In genomic region chr2:93199531-93199974, GRCm38 (mm10) we compare ENCODE assay signal across 8 mouse cellular contexts. TPM values are rescaled to one million over a fixed set of nuclear protein-coding genes. Genes with fewer than 3 reads are reported as not detected.
DNase-seq lines count a peak whose midpoint lies in the region; ATAC-seq lines count a peak whose summit lies in the region.

No protein-coding gene starts in this region.

- H3K36me3 ChIP-seq in intestine, embryonic 14.5 days (ENCODE audit: control insufficient read depth, insufficient read depth, low read length), result peaks cover 20% of the 10 kb centered on the region
- H3K36me3 ChIP-seq in liver, embryonic 13.5 days, result no peaks in the 10 kb centered on the region

- peak; percentile 74 for ATAC-seq in granulocyte monocyte progenitor cell, adult 5-6 weeks (replicated peaks; ENCODE audit: poor library complexity, severe bottlenecking)
- peak; percentile 8; the same call in 1 of the 2 replicates for ATAC-seq in intestine, embryonic 14.5 days (replicated peaks; ENCODE audit: low FRiP score, low TSS enrichment, low read depth)
- ATAC-seq in liver, embryonic 13.5 days (ENCODE audit: low read depth), result peak; percentile 25

- no peaks in the 10 kb centered on the region for H3K4me1 ChIP-seq in intestine, embryonic 14.5 days (replicated peaks; ENCODE audit: control insufficient read depth, insufficient read depth, low read length)
- H3K4me1 ChIP-seq in liver, embryonic 13.5 days (replicated peaks), result peaks cover 4% of the 10 kb centered on the region; the same call in 1 of the 2 replicates

- no peak overlapping the region for H3K4me2 ChIP-seq in intestine, embryonic 14.5 days (ENCODE audit: low read length)
- H3K4me2 ChIP-seq in liver, embryonic 13.5 days, result no peak overlapping the region

- DNase-seq in CD4-positive helper T cell, adult 2 months (ENCODE audit: low read depth, low spot score), result peak; percentile 63
- peak; percentile 66 for DNase-seq in NIH3T3 (ENCODE audit: low read depth)
- DNase-seq in cerebellum, postnatal 14 days, result peak; percentile 77 to 79
- peak; percentile 80 for DNase-seq in intestine, embryonic 14.5 days (ENCODE audit: low spot score)
- DNase-seq in liver, embryonic 13.5 days, result peak; percentile 24
- peak; percentile 78 for DNase-seq in neural tube, embryonic 10.5 days (ENCODE audit: extremely low spot score, low spot score)
- peak; percentile 42 for DNase-seq in yolk sac, embryonic 10.5 days (ENCODE audit: low spot score)

- no peak overlapping the region for H3K27ac ChIP-seq in intestine, embryonic 14.5 days (ENCODE audit: low read depth)
- H3K27ac ChIP-seq in liver, embryonic 13.5 days, result no peak overlapping the region

- no peak overlapping the region for H3K9ac ChIP-seq in intestine, embryonic 14.5 days (ENCODE audit: low read length)
- H3K9ac ChIP-seq in liver, embryonic 13.5 days, result no peak overlapping the region

- H3K9me3 ChIP-seq in intestine, embryonic 14.5 days (ENCODE audit: control insufficient read depth, low read length), result no peaks in the 10 kb centered on the region
- H3K9me3 ChIP-seq in liver, embryonic 13.5 days (replicated peaks), result no peaks in the 10 kb centered on the region

- 48% methylated on average over 13 of the region's 13 CpGs for WGBS in intestine, embryonic 14.5 days
- 39% methylated on average over 13 of the region's 13 CpGs for WGBS in liver, embryonic 13.5 days (ENCODE audit: insufficient replicate concordance)

- no peaks in the 10 kb centered on the region for H3K27me3 ChIP-seq in intestine, embryonic 14.5 days (replicated peaks; ENCODE audit: control insufficient read depth, insufficient read depth, low read length)
- H3K27me3 ChIP-seq in liver, embryonic 13.5 days, result 0 out of 2 replicates have a peak, but pooled peaks cover 5% of the 10 kb centered on the region

- H3K4me3 ChIP-seq in intestine, embryonic 14.5 days (ENCODE audit: low read depth, low read length), result no peak overlapping the region
- H3K4me3 ChIP-seq in liver, embryonic 13.5 days (replicated peaks), result no peak overlapping the region

RNA-seq across cellular contexts. Expression of gene Trp53i11, which starts 12.2 kb away (rescaled TPM):
- 3.6 and 4.5 TPM in 2 replicates for total RNA-seq in granulocyte monocyte progenitor cell, adult 5-6 weeks (2014; fragmentation: Nextera tagmentation)
- total RNA-seq in granulocyte monocyte progenitor cell, adult 5-6 weeks (2017), result 0.39 and 0.82 TPM in 2 replicates
- 53.7 and 58.9 TPM in 2 replicates for polyA plus RNA-seq in intestine, embryonic 14.5 days (2014; fragmentation: Nextera tagmentation; extraction: Ambion mirVana)
- 1.5 and 2.2 TPM in 2 replicates for polyA plus RNA-seq in liver, embryonic 13.5 days (2015; fragmentation: Nextera tagmentation; extraction: Ambion mirVana)

Comparison
In these comparisons a context has a peak if more than half of its experiments do, and no peak if none do; other contexts are left out.
1. DNase-seq: peak in every context shown above with its lines; median percentile 80 in intestine, embryonic 14.5 days; 78 in cerebellum, postnatal 14 days; 78 in neural tube, embryonic 10.5 days; 66 in NIH3T3; 63 in CD4-positive helper T cell, adult 2 months; 42 in yolk sac, embryonic 10.5 days; 24 in liver, embryonic 13.5 days.
2. ATAC-seq: peak in every context shown above with its lines; median percentile 74 in granulocyte monocyte progenitor cell, adult 5-6 weeks; 25 in liver, embryonic 13.5 days; 8 in intestine, embryonic 14.5 days.
3. RNA of gene Trp53i11, which starts 12.2 kb away (polyA plus RNA-seq): 53.7 to 58.9 TPM in intestine, embryonic 14.5 days; 1.5 to 2.2 TPM in liver, embryonic 13.5 days; every median in the first group is over 10 times any median in the second.